Mouse (Mus musculus): ENCODE data around the gene Lipi. TPM values are rescaled to one million over a fixed set of nuclear protein-coding genes. Genes with fewer than 3 reads are reported as not detected.

Lipi gene
- not detected in 2 replicates for polyA plus RNA-seq (2014; fragmentation: Nextera tagmentation; extraction: Ambion mirVana)

GRCm38 (mm10) chr16:75585961-75586360, at the start of gene Lipi:
TSS of gene Lipi (minus strand) at chr16:75586061.
- no peak within 1 kb of the TSS for H3K9ac ChIP-seq (ENCODE audit: low read depth, low read length)
- no peak within 1 kb of the TSS for H3K27ac ChIP-seq (ENCODE audit: low read depth, low read length)
- no peaks in the 10 kb centered on the region for H3K4me1 ChIP-seq (replicated peaks; ENCODE audit: control insufficient read depth, insufficient read depth, low read length)
- H3K4me3 ChIP-seq (ENCODE audit: low read depth, low read length), result no peak within 1 kb of the TSS
- ATAC-seq (replicated peaks; ENCODE audit: low FRiP score) (no peak), DNase-seq (ENCODE audit: low spot score) (no peak)
- H3K27me3 ChIP-seq (replicated peaks; ENCODE audit: control insufficient read depth, insufficient read depth, low read length), result no peaks in the 10 kb centered on the region
- no peaks in the 10 kb centered on the region for H3K9me3 ChIP-seq (ENCODE audit: control insufficient read depth, low read length)
- H3K36me3 ChIP-seq (ENCODE audit: control insufficient read depth, insufficient read depth, low read length), result no peaks in the 10 kb centered on the region
- H3K4me2 ChIP-seq, result no peak within 1 kb of the TSS
- WGBS, result 80% methylated on average over 7 of the region's 7 CpGs

GRCm38 (mm10) chr16:75627862-75628261, 42.0 kb upstream of the Lipi start:
- no peaks in the 10 kb centered on the region for H3K9me3 ChIP-seq (ENCODE audit: control insufficient read depth, low read length)
- no peaks in the 10 kb centered on the region for H3K4me1 ChIP-seq (replicated peaks; ENCODE audit: control insufficient read depth, insufficient read depth, low read length)
- ATAC-seq (replicated peaks; ENCODE audit: low FRiP score) (no peak), DNase-seq (ENCODE audit: low spot score) (no peak)
- no peak overlapping the region for H3K4me2 ChIP-seq
- H3K36me3 ChIP-seq (ENCODE audit: control insufficient read depth, insufficient read depth, low read length), result no peaks in the 10 kb centered on the region
- WGBS, result 86% methylated on average over 2 of the region's 2 CpGs
- H3K27ac ChIP-seq (ENCODE audit: low read depth, low read length), result no peak overlapping the region
- H3K9ac ChIP-seq (ENCODE audit: low read depth, low read length), result no peak overlapping the region
- H3K4me3 ChIP-seq (ENCODE audit: low read depth, low read length), result no peak overlapping the region
- no peaks in the 10 kb centered on the region for H3K27me3 ChIP-seq (replicated peaks; ENCODE audit: control insufficient read depth, insufficient read depth, low read length)

GRCm38 (mm10) chr16:75617651-75618349, 31.9 kb upstream of the Lipi start:
- Histone ChIP-seq H3K4me3 (ENCODE audit: low read depth, low read length) (no peak overlapping the region), H3K9me3 (ENCODE audit: control insufficient read depth, low read length) (no peaks in the 10 kb centered on the region), H3K9ac (ENCODE audit: low read depth, low read length) (no peak overlapping the region), H3K27me3 (replicated peaks; ENCODE audit: control insufficient read depth, insufficient read depth, low read length) (no peaks in the 10 kb centered on the region), H3K4me1 (replicated peaks; ENCODE audit: control insufficient read depth, insufficient read depth, low read length) (no peaks in the 10 kb centered on the region), H3K27ac (ENCODE audit: low read depth, low read length) (no peak overlapping the region), H3K36me3 (ENCODE audit: control insufficient read depth, insufficient read depth, low read length) (no peaks in the 10 kb centered on the region), H3K4me2 (no peak overlapping the region)
- no peak for DNase-seq (ENCODE audit: low spot score)
- no peak for ATAC-seq (replicated peaks; ENCODE audit: low FRiP score)
- 79% methylated on average over 2 of the region's 2 CpGs for whole genome bisulfite sequencing

- H3K9me3 ChIP-seq (ENCODE audit: control insufficient read depth, low read length), result no peaks in the 10 kb centered on the region
- H3K36me3 ChIP-seq (ENCODE audit: control insufficient read depth, insufficient read depth, low read length), result no peaks in the 10 kb centered on the region
- H3K27ac ChIP-seq (ENCODE audit: low read depth, low read length), result no peak overlapping the region
- H3K4me1 ChIP-seq (replicated peaks; ENCODE audit: control insufficient read depth, insufficient read depth, low read length), result no peaks in the 10 kb centered on the region
- H3K4me3 ChIP-seq (ENCODE audit: low read depth, low read length), result no peak overlapping the region
- ATAC-seq (replicated peaks; ENCODE audit: low FRiP score) (no peak), DNase-seq (ENCODE audit: low spot score) (no peak)
- H3K27me3 ChIP-seq (replicated peaks; ENCODE audit: control insufficient read depth, insufficient read depth, low read length), result no peaks in the 10 kb centered on the region
- H3K9ac ChIP-seq (ENCODE audit: low read depth, low read length), result no peak overlapping the region
- no peak overlapping the region for H3K4me2 ChIP-seq
Measured at GRCm38 (mm10) chr16:75612561-75612960, 26.7 kb upstream of the Lipi start.

- Histone ChIP-seq H3K9me3 (ENCODE audit: control insufficient read depth, low read length) (no peaks in the 10 kb centered on the region), H3K4me1 (replicated peaks; ENCODE audit: control insufficient read depth, insufficient read depth, low read length) (no peaks in the 10 kb centered on the region), H3K9ac (ENCODE audit: low read depth, low read length) (no peak overlapping the region), H3K27me3 (replicated peaks; ENCODE audit: control insufficient read depth, insufficient read depth, low read length) (no peaks in the 10 kb centered on the region), H3K4me3 (ENCODE audit: low read depth, low read length) (no peak overlapping the region), H3K36me3 (ENCODE audit: control insufficient read depth, insufficient read depth, low read length) (no peaks in the 10 kb centered on the region), H3K27ac (ENCODE audit: low read depth, low read length) (no peak overlapping the region), H3K4me2 (no peak overlapping the region)
- DNase-seq (ENCODE audit: low spot score) (no peak), ATAC-seq (replicated peaks; ENCODE audit: low FRiP score) (no peak)
- WGBS, result 80% methylated on average over 1 of the region's 1 CpGs
Measured at GRCm38 (mm10) chr16:75606415-75606814, 20.6 kb upstream of the Lipi start.

- Histone ChIP-seq H3K27me3 (replicated peaks; ENCODE audit: control insufficient read depth, insufficient read depth, low read length) (peaks cover 3% of the 10 kb centered on the region; the same call in 1 of the 2 replicates), H3K27ac (ENCODE audit: low read depth, low read length) (no peak overlapping the region), H3K4me1 (replicated peaks; ENCODE audit: control insufficient read depth, insufficient read depth, low read length) (no peaks in the 10 kb centered on the region), H3K4me2 (peak overlapping the region; percentile 86), H3K36me3 (ENCODE audit: control insufficient read depth, insufficient read depth, low read length) (no peaks in the 10 kb centered on the region), H3K9me3 (ENCODE audit: control insufficient read depth, low read length) (no peaks in the 10 kb centered on the region), H3K9ac (ENCODE audit: low read depth, low read length) (no peak overlapping the region), H3K4me3 (ENCODE audit: low read depth, low read length) (peak overlapping the region; percentile 74)
- 19% methylated on average over 15 of the region's 15 CpGs for WGBS
- ATAC-seq (replicated peaks; ENCODE audit: low FRiP score), result no peak
- no peak for DNase-seq (ENCODE audit: low spot score)
Measured at GRCm38 (mm10) chr16:75593501-75594183, 7.8 kb upstream of the Lipi start.

- Histone ChIP-seq H3K4me1 (replicated peaks; ENCODE audit: control insufficient read depth, insufficient read depth, low read length) (no peaks in the 10 kb centered on the region), H3K27me3 (replicated peaks; ENCODE audit: control insufficient read depth, insufficient read depth, low read length) (peaks cover 3% of the 10 kb centered on the region; the same call in 1 of the 2 replicates), H3K4me3 (ENCODE audit: low read depth, low read length) (peak within 1 kb of the TSS; percentile 74), H3K9me3 (ENCODE audit: control insufficient read depth, low read length) (no peaks in the 10 kb centered on the region), H3K27ac (ENCODE audit: low read depth, low read length) (no peak within 1 kb of the TSS), H3K4me2 (peak within 1 kb of the TSS; percentile 86), H3K9ac (ENCODE audit: low read depth, low read length) (0 out of 2 replicates have a peak within 1 kb of the TSS, but pooled peaks have one; percentile 37), H3K36me3 (ENCODE audit: control insufficient read depth, insufficient read depth, low read length) (no peaks in the 10 kb centered on the region)
- ATAC-seq (replicated peaks; ENCODE audit: low FRiP score), result peak; percentile 95
- peak; percentile 81 for DNase-seq (ENCODE audit: low spot score)
- under 1% methylated on average over 45 of the region's 55 CpGs for WGBS
Measured at GRCm38 (mm10) chr16:75592671-75593500, 7.0 kb upstream of the Lipi start, which contains the start of gene Rbm11. TSS of gene Rbm11 (plus strand) at chr16:75592844.

- Histone ChIP-seq H3K4me3 (ENCODE audit: low read depth, low read length) (no peak overlapping the region), H3K4me2 (no peak overlapping the region), H3K27me3 (replicated peaks; ENCODE audit: control insufficient read depth, insufficient read depth, low read length) (no peaks in the 10 kb centered on the region), H3K9ac (ENCODE audit: low read depth, low read length) (no peak overlapping the region), H3K27ac (ENCODE audit: low read depth, low read length) (no peak overlapping the region), H3K4me1 (replicated peaks; ENCODE audit: control insufficient read depth, insufficient read depth, low read length) (no peaks in the 10 kb centered on the region), H3K36me3 (ENCODE audit: control insufficient read depth, insufficient read depth, low read length) (no peaks in the 10 kb centered on the region), H3K9me3 (ENCODE audit: control insufficient read depth, low read length) (no peaks in the 10 kb centered on the region)
- DNase-seq (ENCODE audit: low spot score), result no peak
- ATAC-seq (replicated peaks; ENCODE audit: low FRiP score), result no peak
- WGBS, result 27% methylated on average over 3 of the region's 3 CpGs
Measured at GRCm38 (mm10) chr16:75586466-75586865, 605 bp upstream of the Lipi start.

Data from liver, embryonic 11.5 days (tissue).